Mouse (Mus musculus) liver, embryonic 14.5 days (tissue): ENCODE data around the gene Erbin.

ENCODE experiments used
- CTCF ChIP-seq: IDR thresholded peaks from 2 replicates; pipeline ENCODE4 v1.5.1; 2016; ENCODE audit warnings: antibody characterized with exemption, low read depth, control low read depth
- EP300 ChIP-seq: IDR thresholded peaks from 2 replicates; pipeline ENCODE4 v1.6.1; 2016; ENCODE audit warnings: antibody characterized with exemption, low read depth

DNA sequence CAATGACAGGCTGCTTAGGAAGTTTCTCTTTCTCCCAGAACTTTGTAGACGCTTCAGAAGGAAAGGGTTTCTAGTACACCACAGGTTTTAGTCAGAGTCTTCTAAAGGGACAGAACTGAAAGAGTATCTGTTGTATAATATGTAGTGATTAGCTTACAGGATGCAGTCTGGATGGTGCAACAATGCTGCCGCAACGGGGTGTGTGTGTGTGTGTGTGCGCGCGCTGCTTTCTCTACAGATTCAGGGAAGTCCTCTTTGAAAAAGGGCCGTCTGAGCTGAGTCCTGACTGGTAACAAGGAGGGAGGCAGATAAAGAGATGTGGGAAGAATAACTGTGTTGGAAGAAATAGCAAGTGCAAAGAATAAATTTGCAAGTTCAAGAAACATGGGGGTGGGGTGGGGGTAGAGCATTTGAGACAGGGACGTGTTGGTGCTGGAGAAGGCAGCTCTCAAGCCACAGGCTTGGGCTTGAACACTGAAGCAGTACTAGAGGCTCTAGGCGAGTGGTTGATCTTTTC lies 38.4 kb upstream of the Erbin start:
- TF ChIP-seq CTCF (no peak), EP300 (no peak)
